Mouse (Mus musculus) stomach, postnatal 0 days (tissue): ENCODE data around the gene Riok1.

Experiments used
- CTCF ChIP-seq: IDR thresholded peaks from 2 replicates; pipeline ENCODE4 v1.5.1; 2016; ENCODE audit warnings: antibody characterized with exemption, low read depth, mild to moderate bottlenecking, moderate library complexity
- EP300 ChIP-seq: optimal IDR thresholded peaks from 2 replicates; pipeline ENCODE3; 2016; ENCODE audit warnings: antibody characterized with exemption

- no peak for TF ChIP-seq EP300
- no peak for TF ChIP-seq CTCF
Measured at GRCm38 (mm10) chr13:38062678-38063077, 25.9 kb downstream of the Riok1 start.
